Mouse (Mus musculus): Measurements from ENCODE around the gene Car2.

- TF ChIP-seq ZC3H11A (IDR thresholded peaks at IDR 0.05; ENCODE audit: borderline replicate concordance, low read depth, low read length) (no peak), HCFC1 (IDR thresholded peaks at IDR 0.05; ENCODE audit: borderline replicate concordance, insufficient read depth, low read length) (no peak), MAFK (IDR thresholded peaks at IDR 0.05; ENCODE audit: insufficient read depth, low read depth, low read length) (no peak), CHD2 (IDR thresholded peaks at IDR 0.05; ENCODE audit: low read depth, low read length) (no peak), ZNF384 (IDR thresholded peaks at IDR 0.05; ENCODE audit: low read depth, low read length) (no peak)
Observed at GRCm38 (mm10) chr3:14913774-14914173, 27.7 kb downstream of the Car2 start.

All from ES-E14 (cell line).